Mouse (Mus musculus): ENCODE data around the gene Axl.

The Axl gene

DNA sequence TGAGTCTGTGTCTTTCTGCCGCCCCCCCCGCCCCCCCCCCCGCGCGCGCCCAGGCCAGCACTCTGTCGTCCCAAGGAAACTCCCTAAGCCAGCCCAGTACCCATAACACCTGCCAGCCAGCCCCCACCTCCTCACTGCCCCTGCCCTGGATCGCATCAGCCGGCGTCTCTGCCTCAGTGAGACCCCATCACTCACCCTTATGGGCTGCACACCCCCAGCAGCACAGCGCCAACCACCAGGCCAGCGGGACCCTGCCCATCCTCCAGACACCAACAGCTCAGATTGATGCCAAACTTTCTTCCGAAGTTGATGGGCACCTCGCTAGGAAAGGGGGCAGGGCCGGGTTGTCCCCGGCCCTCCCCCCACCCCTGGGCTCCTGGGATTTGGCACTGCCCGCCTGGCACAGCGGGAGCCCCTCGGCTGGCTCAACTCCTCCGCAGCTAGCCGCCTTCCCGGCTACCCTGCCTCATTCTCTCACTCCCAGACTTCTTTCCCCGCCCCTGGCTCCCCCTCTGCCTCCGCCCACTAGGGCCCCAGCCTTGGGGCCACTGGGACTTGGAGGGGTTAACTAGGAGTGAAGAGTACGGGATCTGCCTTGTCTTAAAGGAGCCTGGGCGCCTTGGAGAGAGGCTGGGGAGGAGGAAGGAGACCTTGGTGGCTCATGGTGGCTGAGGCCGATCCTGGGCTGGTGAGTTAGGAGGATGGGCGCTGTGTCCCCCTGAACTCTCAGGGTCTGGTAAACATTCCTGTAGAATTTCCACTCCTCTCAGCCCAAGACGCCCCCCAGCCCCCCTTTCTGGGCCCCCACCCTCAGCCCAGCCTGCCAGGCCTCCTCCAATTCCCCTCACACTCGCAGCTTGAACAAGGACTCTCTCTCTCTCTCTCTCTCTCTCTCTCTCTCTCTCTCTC, at the start of gene Axl:
Gene Axl, minus strand, starts transcription at position 486 of the 909 bp plus-strand sequence.
- in situ Hi-C loops (cut with MboI; ENCODE audit: low pct_unique_long_range_greater_than_20kb in 1 of 2, low sequenced_read_pairs in 2 of 2, unreplicated experiment in 1 of 2): no loop called here

DNA sequence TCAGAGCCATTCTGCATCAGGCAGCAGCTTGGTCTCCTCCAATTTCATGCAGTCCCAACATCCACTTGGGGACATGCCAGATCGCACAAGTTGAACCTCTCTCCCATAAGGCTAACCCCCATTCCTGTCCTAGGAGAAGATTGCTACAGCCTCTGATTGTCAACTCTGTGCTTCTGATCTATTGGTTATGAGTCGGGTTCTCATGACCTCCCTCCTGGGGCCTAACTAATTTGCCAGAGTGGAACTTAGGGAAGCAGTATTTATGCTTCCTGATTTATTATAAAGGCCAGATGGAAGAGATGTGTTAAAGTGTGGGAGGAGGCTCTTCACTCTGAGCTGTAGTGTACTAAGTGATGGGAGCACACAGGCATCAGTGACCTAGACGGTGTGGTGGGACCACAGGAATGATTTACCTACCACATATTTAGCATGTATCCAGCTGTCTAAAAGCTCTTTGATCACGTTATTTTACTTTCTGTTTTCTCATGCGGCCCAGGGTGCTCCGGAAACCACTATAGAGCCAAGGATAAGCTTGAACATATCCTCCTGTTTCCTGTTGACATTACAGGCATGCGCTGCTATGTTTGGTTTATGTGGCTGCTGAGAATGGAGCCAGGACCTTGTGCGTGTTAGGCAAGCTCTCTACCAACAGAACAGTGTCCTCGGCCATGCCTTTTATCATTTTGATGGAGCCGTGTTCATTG, 46.8 kb upstream of the Axl start:
- in situ Hi-C loops (cut with MboI; ENCODE audit: low pct_unique_long_range_greater_than_20kb in 1 of 2, low sequenced_read_pairs in 2 of 2, unreplicated experiment in 1 of 2): no loop called here

- in situ Hi-C loops (cut with MboI; ENCODE audit: low pct_unique_long_range_greater_than_20kb in 1 of 2, low sequenced_read_pairs in 2 of 2, unreplicated experiment in 1 of 2): no loop called here
Measured at GRCm38 (mm10) chr7:25831557-25832530, 43.3 kb upstream of the Axl start.

DNA sequence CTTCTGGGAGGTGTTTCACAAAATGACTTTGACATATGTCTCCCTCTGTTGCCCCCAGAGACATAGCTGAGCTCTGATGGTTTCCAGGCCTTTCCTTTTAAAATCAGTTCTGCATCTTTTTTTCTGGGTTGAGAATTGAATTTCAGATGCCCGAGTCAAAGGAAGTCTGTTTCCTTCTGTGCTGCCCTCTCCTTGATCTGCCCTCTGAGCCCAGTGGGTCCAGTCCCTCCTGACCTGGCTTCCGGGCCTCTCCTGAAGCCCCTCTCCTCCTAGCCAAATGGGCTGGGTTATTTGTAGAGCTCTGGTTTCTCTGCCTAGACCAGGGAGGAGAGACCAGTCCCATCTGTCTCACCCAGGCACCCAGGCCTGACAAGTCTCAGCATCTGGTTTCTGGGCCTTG, 41.7 kb upstream of the Axl start:
- in situ Hi-C loops (cut with MboI; ENCODE audit: low pct_unique_long_range_greater_than_20kb in 1 of 2, low sequenced_read_pairs in 2 of 2, unreplicated experiment in 1 of 2): no loop called here

DNA sequence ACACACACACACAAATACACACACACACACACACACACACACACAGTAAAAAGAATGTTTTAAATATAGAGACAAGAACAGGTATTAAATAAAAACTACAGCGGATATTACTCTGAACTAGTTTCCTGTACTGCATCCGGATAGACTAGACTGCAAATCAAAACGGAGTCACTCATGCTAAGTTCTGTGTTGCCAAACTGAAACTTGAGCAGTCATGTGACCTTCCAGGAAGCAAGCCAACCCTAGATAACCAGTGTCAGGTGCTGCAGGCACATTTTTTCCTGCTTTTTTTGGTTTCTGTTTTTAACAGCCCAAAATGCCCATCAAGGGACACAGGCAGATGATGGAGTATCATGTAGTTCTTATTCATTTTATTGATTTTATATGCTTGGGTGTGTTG, 38.7 kb upstream of the Axl start:
- in situ Hi-C loops (cut with MboI; ENCODE audit: low pct_unique_long_range_greater_than_20kb in 1 of 2, low sequenced_read_pairs in 2 of 2, unreplicated experiment in 1 of 2): no loop called here

DNA sequence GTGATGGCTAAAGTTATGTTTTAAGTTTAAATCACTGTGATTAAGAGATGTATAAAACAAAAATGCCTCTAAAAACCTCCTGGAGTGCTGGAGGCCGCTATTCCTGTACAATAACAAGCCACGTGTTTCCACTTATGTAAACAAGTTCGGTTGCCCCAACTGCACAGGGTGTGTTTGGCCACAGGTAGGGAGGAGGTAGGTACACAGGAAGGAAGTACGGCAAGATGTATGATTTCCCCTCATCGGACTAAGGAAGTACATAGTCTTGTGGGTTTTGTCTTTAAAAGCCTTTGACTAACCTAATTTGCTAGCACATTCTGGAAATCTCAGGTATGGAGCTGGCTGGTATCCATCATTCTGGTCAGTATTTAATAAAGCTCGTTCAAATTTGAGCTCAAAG, 37.5 kb upstream of the Axl start:
- in situ Hi-C loops (cut with MboI; ENCODE audit: low pct_unique_long_range_greater_than_20kb in 1 of 2, low sequenced_read_pairs in 2 of 2, unreplicated experiment in 1 of 2): no loop called here

GRCm38 (mm10) chr7:25825043-25825442, 36.5 kb upstream of the Axl start:
- in situ Hi-C loops (cut with MboI; ENCODE audit: low pct_unique_long_range_greater_than_20kb in 1 of 2, low sequenced_read_pairs in 2 of 2, unreplicated experiment in 1 of 2): no loop called here

GRCm38 (mm10) chr7:25816241-25816919, 27.9 kb upstream of the Axl start, which contains the start of gene Cyp2s1:
TSS of gene Cyp2s1 (minus strand) at chr7:25816913.
- in situ Hi-C loops (cut with MboI; ENCODE audit: low pct_unique_long_range_greater_than_20kb in 1 of 2, low sequenced_read_pairs in 2 of 2, unreplicated experiment in 1 of 2): no loop called here

DNA sequence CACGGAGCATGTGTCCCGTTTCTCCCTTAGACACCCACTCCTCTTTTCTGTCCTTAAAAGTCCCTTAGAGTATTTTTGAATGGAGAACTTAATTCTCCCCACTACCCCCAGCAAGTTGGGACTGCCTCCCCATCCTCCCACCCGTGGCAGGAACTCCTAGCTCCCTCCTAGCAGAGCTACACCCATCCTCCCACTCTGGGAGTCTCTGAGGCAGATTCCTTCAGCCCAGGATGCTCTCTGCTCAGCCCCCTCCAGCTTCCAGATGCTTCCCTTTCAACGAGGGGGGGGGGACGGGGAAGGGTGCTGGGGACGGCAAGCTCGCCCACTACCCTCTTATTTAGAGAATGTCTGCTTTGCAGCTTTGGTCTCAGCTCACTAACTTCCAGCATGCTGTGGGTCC, 27.1 kb upstream of the Axl start:
- in situ Hi-C loops (cut with MboI; ENCODE audit: low pct_unique_long_range_greater_than_20kb in 1 of 2, low sequenced_read_pairs in 2 of 2, unreplicated experiment in 1 of 2): no loop called here

DNA sequence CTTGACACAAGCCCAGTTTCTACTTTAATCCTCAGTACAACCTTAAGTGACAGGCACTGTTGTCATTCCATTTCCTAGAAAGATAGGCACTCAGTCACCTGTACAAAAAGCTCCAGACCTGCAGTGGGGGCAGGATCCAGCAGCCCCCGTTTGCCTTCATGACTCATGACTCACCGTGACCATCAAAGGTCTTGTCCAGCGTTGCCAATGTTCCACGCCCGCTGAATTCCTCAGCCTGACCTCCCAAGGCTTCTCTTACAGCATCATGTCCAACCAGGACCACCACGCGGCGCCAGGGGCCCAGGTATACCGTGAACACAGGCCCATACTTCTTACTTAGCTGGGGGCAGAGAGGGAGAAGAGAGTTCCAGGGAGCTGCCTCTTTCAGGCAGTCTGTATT, 26.2 kb upstream of the Axl start:
- in situ Hi-C loops (cut with MboI; ENCODE audit: low pct_unique_long_range_greater_than_20kb in 1 of 2, low sequenced_read_pairs in 2 of 2, unreplicated experiment in 1 of 2): no loop called here

GRCm38 (mm10) chr7:25812195-25812594, 23.7 kb upstream of the Axl start:
- in situ Hi-C loops (cut with MboI; ENCODE audit: low pct_unique_long_range_greater_than_20kb in 1 of 2, low sequenced_read_pairs in 2 of 2, unreplicated experiment in 1 of 2): no loop called here

DNA sequence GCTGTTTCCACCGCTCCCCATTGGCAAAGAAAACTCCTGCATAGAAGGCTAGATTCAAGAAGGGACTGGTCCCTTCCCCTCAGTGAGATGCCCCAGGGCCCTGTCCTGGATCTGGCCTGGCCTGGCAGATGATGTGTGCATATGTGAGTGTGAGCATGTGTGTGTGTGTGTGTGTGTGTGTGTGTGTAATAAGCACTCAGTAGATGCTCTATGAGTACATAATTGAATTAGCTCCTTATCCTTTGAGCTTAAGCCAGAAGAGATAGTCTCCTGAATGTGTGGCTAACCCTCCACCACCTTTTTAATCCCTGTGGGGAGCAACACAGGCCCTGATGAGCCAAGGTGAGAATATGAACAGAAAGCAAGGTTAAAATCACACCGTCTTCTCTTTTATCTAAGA, 23.2 kb upstream of the Axl start:
- in situ Hi-C loops (cut with MboI; ENCODE audit: low pct_unique_long_range_greater_than_20kb in 1 of 2, low sequenced_read_pairs in 2 of 2, unreplicated experiment in 1 of 2): no loop called here

- in situ Hi-C loops (cut with MboI; ENCODE audit: low pct_unique_long_range_greater_than_20kb in 1 of 2, low sequenced_read_pairs in 2 of 2, unreplicated experiment in 1 of 2): no loop called here
Measured at GRCm38 (mm10) chr7:25805631-25806343, 17.3 kb upstream of the Axl start.

DNA sequence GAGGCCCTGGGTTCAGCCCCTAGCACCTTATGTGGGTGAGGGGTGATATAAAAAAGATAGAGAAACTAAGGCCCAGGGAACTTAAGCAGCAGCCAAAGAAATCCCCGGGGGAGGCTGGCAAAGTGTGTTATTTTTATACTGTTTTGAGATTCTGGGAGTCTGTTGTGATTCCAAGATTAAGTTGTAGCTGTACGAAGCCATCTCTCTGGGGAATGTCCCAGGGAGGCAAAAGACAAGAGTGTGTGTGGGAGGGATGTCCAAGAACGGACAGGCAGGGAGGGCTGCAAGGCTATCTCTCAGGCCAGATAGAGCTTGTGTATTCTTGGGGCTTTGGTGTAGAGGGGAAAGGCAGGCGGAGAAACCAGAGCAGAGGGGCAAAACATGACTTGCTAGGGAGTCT, 16.3 kb upstream of the Axl start:
- in situ Hi-C loops (cut with MboI; ENCODE audit: low pct_unique_long_range_greater_than_20kb in 1 of 2, low sequenced_read_pairs in 2 of 2, unreplicated experiment in 1 of 2): no loop called here

DNA sequence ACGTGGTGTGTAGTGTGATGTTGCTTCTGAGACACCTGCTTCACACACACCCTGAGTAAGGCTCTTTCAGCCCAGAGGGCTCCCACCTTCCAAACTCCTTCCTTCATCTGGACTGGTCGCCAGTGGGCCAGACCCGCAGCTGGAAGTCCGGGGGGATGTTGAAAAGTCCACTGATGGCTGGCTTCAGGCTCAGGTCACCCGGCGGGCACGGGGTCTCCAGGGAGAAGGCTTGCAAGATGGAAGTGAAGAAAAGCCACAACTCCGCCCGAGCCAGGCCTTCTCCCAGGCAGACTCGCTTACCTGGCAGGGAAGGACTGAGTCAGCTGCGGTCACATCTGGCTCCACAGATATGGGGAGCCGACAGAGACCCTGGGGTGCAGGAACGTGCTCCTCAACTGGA, 15.0 kb upstream of the Axl start:
- in situ Hi-C loops (cut with MboI; ENCODE audit: low pct_unique_long_range_greater_than_20kb in 1 of 2, low sequenced_read_pairs in 2 of 2, unreplicated experiment in 1 of 2): no loop called here

GRCm38 (mm10) chr7:25802241-25803125, 14.0 kb upstream of the Axl start:
- in situ Hi-C loops (cut with MboI; ENCODE audit: low pct_unique_long_range_greater_than_20kb in 1 of 2, low sequenced_read_pairs in 2 of 2, unreplicated experiment in 1 of 2): no loop called here

- in situ Hi-C loops (cut with MboI; ENCODE audit: low pct_unique_long_range_greater_than_20kb in 1 of 2, low sequenced_read_pairs in 2 of 2, unreplicated experiment in 1 of 2): no loop called here
Measured at GRCm38 (mm10) chr7:25801031-25801430, 12.5 kb upstream of the Axl start.
